Mouse (Mus musculus): ENCODE measurements around the gene Sgk1. TPM values are rescaled to one million over a fixed set of nuclear protein-coding genes. Genes with fewer than 3 reads are reported as not detected.

The Sgk1 gene
- total and polyA plus RNA-seq, 2 experiments from 2014 or later, result 46.6 to 65.4 TPM

GRCm38 (mm10) chr10:21916301-21917071 is 34.5 kb downstream of the Sgk1 start:
- no peaks in the 10 kb centered on the region for H3K27me3 ChIP-seq (ENCODE audit: insufficient read depth, low read length)
- H3K27ac ChIP-seq (ENCODE audit: low read depth, low read length), result no peak overlapping the region
- no peak for ATAC-seq (ENCODE audit: low FRiP score)
- H3K36me3 ChIP-seq (ENCODE audit: insufficient read depth, low read length), result no peaks in the 10 kb centered on the region
- peaks cover 3% of the 10 kb centered on the region; the same call in 1 of the 2 replicates for H3K4me1 ChIP-seq (ENCODE audit: insufficient read depth, low read length)
- WGBS, result 80% methylated on average over 11 of the region's 11 CpGs
- no peak for TF ChIP-seq CTCF (IDR thresholded peaks at IDR 0.05)
- H3K4me3 ChIP-seq (ENCODE audit: low read depth, low read length), result no peak overlapping the region
- H3K4me2 ChIP-seq (ENCODE audit: low read depth, low read length, poor library complexity, severe bottlenecking), result no peak overlapping the region
- DNase-seq (ENCODE audit: low spot score), result no peak
- no peaks in the 10 kb centered on the region for H3K9me3 ChIP-seq (ENCODE audit: low read length)
- H3K9ac ChIP-seq (replicated peaks; ENCODE audit: low read length, poor library complexity, severe bottlenecking), result no peak overlapping the region

GRCm38 (mm10) chr10:21918016-21918749 is 36.2 kb downstream of the Sgk1 start:
- Histone ChIP-seq H3K27me3 (ENCODE audit: insufficient read depth, low read length) (no peaks in the 10 kb centered on the region), H3K36me3 (ENCODE audit: insufficient read depth, low read length) (no peaks in the 10 kb centered on the region), H3K4me1 (ENCODE audit: insufficient read depth, low read length) (peaks cover 3% of the 10 kb centered on the region; the same call in 1 of the 2 replicates), H3K9me3 (ENCODE audit: low read length) (no peaks in the 10 kb centered on the region), H3K27ac (ENCODE audit: low read depth, low read length) (no peak overlapping the region), H3K4me3 (ENCODE audit: low read depth, low read length) (no peak overlapping the region), H3K9ac (replicated peaks; ENCODE audit: low read length, poor library complexity, severe bottlenecking) (no peak overlapping the region), H3K4me2 (ENCODE audit: low read depth, low read length, poor library complexity, severe bottlenecking) (no peak overlapping the region)
- DNase-seq (ENCODE audit: low spot score), result no peak
- no peak for ATAC-seq (ENCODE audit: low FRiP score)
- WGBS, result 82% methylated on average over 6 of the region's 6 CpGs
- no peak for TF ChIP-seq CTCF (IDR thresholded peaks at IDR 0.05)

- H3K4me1 ChIP-seq (ENCODE audit: insufficient read depth, low read length), result peaks cover 9% of the 10 kb centered on the region; the same call in 1 of the 2 replicates
- no peak overlapping the region for H3K4me3 ChIP-seq (ENCODE audit: low read depth, low read length)
- 84% methylated on average over 7 of the region's 7 CpGs for WGBS
- H3K9ac ChIP-seq (replicated peaks; ENCODE audit: low read length, poor library complexity, severe bottlenecking), result no peak overlapping the region
- no peak overlapping the region for H3K27ac ChIP-seq (ENCODE audit: low read depth, low read length)
- H3K27me3 ChIP-seq (ENCODE audit: insufficient read depth, low read length), result no peaks in the 10 kb centered on the region
- H3K9me3 ChIP-seq (ENCODE audit: low read length), result no peaks in the 10 kb centered on the region
- no peak for DNase-seq (ENCODE audit: low spot score)
- no peak for ATAC-seq (ENCODE audit: low FRiP score)
- TF ChIP-seq CTCF (IDR thresholded peaks at IDR 0.05), result no peak
- no peak overlapping the region for H3K4me2 ChIP-seq (ENCODE audit: low read depth, low read length, poor library complexity, severe bottlenecking)
- no peaks in the 10 kb centered on the region for H3K36me3 ChIP-seq (ENCODE audit: insufficient read depth, low read length)
These were observed 36.8 kb downstream of the Sgk1 start for GRCm38 (mm10) chr10:21918750-21919145.

- H3K27me3 ChIP-seq (ENCODE audit: insufficient read depth, low read length), result no peaks in the 10 kb centered on the region
- TF ChIP-seq CTCF (IDR thresholded peaks at IDR 0.05), result no peak
- H3K9me3 ChIP-seq (ENCODE audit: low read length), result no peaks in the 10 kb centered on the region
- H3K27ac ChIP-seq (ENCODE audit: low read depth, low read length), result no peak overlapping the region
- peaks cover 9% of the 10 kb centered on the region; the same call in 1 of the 2 replicates for H3K4me1 ChIP-seq (ENCODE audit: insufficient read depth, low read length)
- no peak overlapping the region for H3K9ac ChIP-seq (replicated peaks; ENCODE audit: low read length, poor library complexity, severe bottlenecking)
- no peak overlapping the region for H3K4me2 ChIP-seq (ENCODE audit: low read depth, low read length, poor library complexity, severe bottlenecking)
- WGBS, result 76% methylated on average over 2 of the region's 2 CpGs
- no peak for ATAC-seq (ENCODE audit: low FRiP score)
- no peaks in the 10 kb centered on the region for H3K36me3 ChIP-seq (ENCODE audit: insufficient read depth, low read length)
- H3K4me3 ChIP-seq (ENCODE audit: low read depth, low read length), result no peak overlapping the region
- DNase-seq (ENCODE audit: low spot score), result no peak
These were observed 38.6 kb downstream of the Sgk1 start for GRCm38 (mm10) chr10:21920611-21921010.

GRCm38 (mm10) chr10:21922716-21923350 is 40.8 kb downstream of the Sgk1 start:
- DNase-seq (ENCODE audit: low spot score), result peak; percentile 35
- no peak for ATAC-seq (ENCODE audit: low FRiP score)
- H3K4me2 ChIP-seq (ENCODE audit: low read depth, low read length, poor library complexity, severe bottlenecking), result peak overlapping the region; percentile 38; the same call in 1 of the 2 replicates
- WGBS, result 24% methylated on average over 8 of the region's 8 CpGs
- H3K27ac ChIP-seq (ENCODE audit: low read depth, low read length), result peak overlapping the region; percentile 70
- H3K27me3 ChIP-seq (ENCODE audit: insufficient read depth, low read length), result no peaks in the 10 kb centered on the region
- H3K9me3 ChIP-seq (ENCODE audit: low read length), result no peaks in the 10 kb centered on the region
- H3K9ac ChIP-seq (replicated peaks; ENCODE audit: low read length, poor library complexity, severe bottlenecking), result no peak overlapping the region
- no peak overlapping the region for H3K4me3 ChIP-seq (ENCODE audit: low read depth, low read length)
- H3K4me1 ChIP-seq (ENCODE audit: insufficient read depth, low read length), result peaks cover 9% of the 10 kb centered on the region; the same call in 1 of the 2 replicates
- no peaks in the 10 kb centered on the region for H3K36me3 ChIP-seq (ENCODE audit: insufficient read depth, low read length)
- TF ChIP-seq CTCF (IDR thresholded peaks at IDR 0.05), result no peak

Data from midbrain, postnatal 0 days (tissue).